Mouse (Mus musculus) midbrain, embryonic 12.5 days (tissue): ENCODE measurements around the gene Upb1. TPM values are rescaled to one million over a fixed set of nuclear protein-coding genes. Genes with fewer than 3 reads are reported as not detected.

ENCODE experiments used
- ATAC-seq: fragments of 200-750 bp; cut with Nextera tagmentation; 2 replicates; pipeline ENCODE4 v1.8.0; 2017; ENCODE audit warnings: low read depth, moderate TSS enrichment, moderate library complexity; ENCODE audit not compliant: low FRiP score
- H3K27ac ChIP-seq: fragments of 300-500 bp; sonication (generic); replicated peaks from 2 replicates; pipeline ENCODE4 v1.5.1; 2016; ENCODE audit warnings: mild to moderate bottlenecking
- H3K27me3 ChIP-seq: fragments of 300-500 bp; sonication (generic); 2 replicates; pipeline ENCODE4 v1.6.1; 2016; ENCODE audit warnings: mild to moderate bottlenecking
- H3K36me3 ChIP-seq: fragments of 300-500 bp; sonication (generic); 2 replicates; pipeline ENCODE4 v1.6.1; 2016
- H3K4me1 ChIP-seq: fragments of 300-500 bp; sonication (generic); 2 replicates; pipeline ENCODE4 v1.6.1; 2016
- H3K4me2 ChIP-seq: fragments of 300-500 bp; sonication (generic); replicated peaks from 2 replicates; pipeline ENCODE4 v1.6.1; 2016; ENCODE audit warnings: mild to moderate bottlenecking, moderate library complexity
- H3K4me3 ChIP-seq: fragments of 300-500 bp; sonication (generic); 2 replicates; pipeline ENCODE4 v1.5.1; 2016; ENCODE audit warnings: mild to moderate bottlenecking
- H3K9ac ChIP-seq: fragments of 300-500 bp; sonication (generic); replicated peaks from 2 replicates; pipeline ENCODE4 v1.6.1; 2016; ENCODE audit warnings: mild to moderate bottlenecking, moderate library complexity
- H3K9me3 ChIP-seq: fragments of 300-500 bp; sonication (generic); 2 replicates; pipeline ENCODE4 v1.6.1; 2016; ENCODE audit warnings: mild to moderate bottlenecking
- WGBS: fragments of 180-500 bp; shearing (Covaris S2); methylation state at CpG from one replicate; pipeline ENCODE4 v1.1.7; 2016; 5-methylcytosine and 5-hydroxymethylcytosine counted together
- polyA plus RNA-seq: library from polyadenylated mRNA; unstranded; fragments of >200 nt; fragmentation: Nextera tagmentation; extraction: Ambion mirVana; gene quantifications from 2 replicates; pipeline ENCODE4 v1.2.1, GENCODE M21; 2016

Upb1 gene
- polyA plus RNA-seq, 1 experiment from 2014 or later = 0.26 TPM

DNA sequence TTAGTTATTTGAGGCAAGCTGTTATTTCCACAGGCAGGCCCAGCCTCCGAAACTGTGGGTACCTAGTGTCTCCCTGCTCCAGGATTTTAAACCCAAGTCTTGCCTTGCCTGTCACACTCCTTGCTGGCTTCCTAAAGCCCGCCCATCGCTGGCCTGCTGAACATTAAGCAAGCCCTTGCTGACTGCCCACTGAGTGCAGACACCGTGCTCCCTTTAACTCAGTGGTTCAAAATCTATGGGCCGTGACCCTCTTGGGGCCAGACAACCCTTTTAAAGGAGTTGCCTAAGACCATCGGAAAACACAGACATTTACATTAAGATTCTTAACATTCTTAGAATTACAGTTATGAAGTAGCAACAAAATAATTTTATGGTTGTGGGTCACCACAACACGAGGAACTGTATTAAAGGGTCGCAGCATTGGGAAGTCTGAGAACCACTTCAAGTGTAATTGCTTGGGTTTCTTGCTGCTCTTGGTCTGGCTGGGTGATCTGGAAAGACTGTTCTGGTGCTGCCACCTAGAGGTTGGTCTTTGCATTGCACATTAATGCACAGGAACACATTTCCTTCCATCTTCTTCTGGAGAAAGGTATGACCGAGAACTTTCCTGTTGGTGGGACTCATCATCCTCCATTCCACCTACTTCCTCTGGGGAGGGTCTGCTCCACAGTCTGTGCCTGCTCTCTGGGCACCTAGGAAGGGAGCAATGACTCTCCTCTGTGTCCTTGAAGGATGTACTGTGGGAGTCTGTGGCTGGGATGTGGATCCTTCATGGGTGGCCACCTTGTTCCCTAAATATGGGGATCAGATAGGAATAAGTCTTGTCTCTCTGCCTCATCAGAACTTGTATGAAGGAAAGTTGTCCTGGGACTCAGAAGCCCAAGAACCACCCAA is 85.4 kb downstream of the Upb1 start:
- Histone ChIP-seq H3K9me3 (no peaks in the 10 kb centered on the region), H3K4me1 (no peaks in the 10 kb centered on the region), H3K27ac (no peak overlapping the region), H3K4me3 (no peak overlapping the region), H3K36me3 (no peaks in the 10 kb centered on the region), H3K9ac (no peak overlapping the region), H3K4me2 (no peak overlapping the region), H3K27me3 (no peaks in the 10 kb centered on the region)
- no peak for ATAC-seq
- WGBS = 52% methylated on average over 9 of the region's 9 CpGs

DNA sequence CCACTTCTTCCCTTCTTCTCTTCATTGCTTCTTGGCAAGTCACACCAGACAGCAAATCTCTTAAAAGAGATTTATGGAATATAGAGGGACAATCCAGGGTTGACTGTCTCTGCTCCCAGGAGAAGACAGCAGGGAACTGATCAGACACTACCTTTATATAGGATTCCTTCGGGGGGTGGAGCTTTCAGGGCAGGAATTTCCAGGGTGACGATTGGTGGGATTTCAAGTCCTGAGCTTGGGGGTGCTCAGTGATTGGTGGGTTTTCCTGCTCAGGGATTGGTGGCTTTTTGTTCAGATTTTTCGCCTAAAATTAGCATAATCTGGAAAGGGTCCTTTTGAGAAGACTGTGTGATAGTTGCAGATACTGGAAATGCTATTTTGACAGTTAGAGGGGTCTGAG is 86.2 kb downstream of the Upb1 start:
- Histone ChIP-seq H3K27me3 (no peaks in the 10 kb centered on the region), H3K4me2 (no peak overlapping the region), H3K9ac (no peak overlapping the region), H3K9me3 (no peaks in the 10 kb centered on the region), H3K27ac (no peak overlapping the region), H3K4me1 (no peaks in the 10 kb centered on the region), H3K4me3 (no peak overlapping the region), H3K36me3 (no peaks in the 10 kb centered on the region)
- ATAC-seq = no peak
- 65% methylated on average over 3 of the region's 3 CpGs for WGBS

DNA sequence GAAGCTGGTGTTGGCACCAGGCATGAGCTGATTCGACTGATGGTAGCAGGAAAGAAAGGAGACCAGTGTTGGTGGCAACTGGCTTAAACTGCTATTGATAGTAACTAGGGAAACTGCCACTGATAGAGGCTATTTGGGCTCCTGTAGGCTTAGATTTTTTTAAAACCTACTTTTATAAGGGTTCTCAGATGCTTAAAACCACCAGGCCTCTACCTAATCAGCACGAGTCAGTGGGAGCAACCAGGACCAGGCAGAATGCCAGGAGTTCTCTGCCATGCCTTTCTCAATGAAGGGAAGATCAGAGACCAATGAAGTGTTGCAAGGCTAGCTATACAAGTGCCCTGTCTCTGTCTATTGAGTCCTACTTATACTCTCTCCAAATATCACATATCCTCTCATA is 88.6 kb downstream of the Upb1 start:
- H3K9ac ChIP-seq = no peak overlapping the region
- ATAC-seq = no peak
- H3K4me3 ChIP-seq = no peak overlapping the region
- H3K27me3 ChIP-seq = no peaks in the 10 kb centered on the region
- H3K4me2 ChIP-seq = no peak overlapping the region
- no peaks in the 10 kb centered on the region for H3K4me1 ChIP-seq
- 78% methylated on average over 2 of the region's 2 CpGs for WGBS
- H3K36me3 ChIP-seq = no peaks in the 10 kb centered on the region
- H3K27ac ChIP-seq = no peak overlapping the region
- H3K9me3 ChIP-seq = no peaks in the 10 kb centered on the region

DNA sequence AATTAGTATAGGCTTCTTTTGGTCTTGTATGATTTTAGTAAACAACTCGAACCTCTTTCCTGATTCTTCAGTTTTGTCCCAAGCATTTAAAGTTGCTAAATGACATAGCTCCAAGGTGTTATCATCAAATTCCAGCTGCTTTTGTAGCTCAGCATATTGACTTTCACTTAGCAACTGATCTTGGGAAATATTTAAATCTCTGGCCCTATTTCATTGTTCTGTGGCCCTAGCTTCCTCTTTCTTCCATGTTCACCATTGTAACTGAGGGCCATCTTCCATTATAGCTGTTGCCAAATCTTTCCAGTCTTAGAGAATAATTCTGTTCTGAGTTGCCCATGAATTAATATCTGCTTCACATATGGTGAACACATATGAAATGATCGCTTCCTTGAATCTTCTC is 89.8 kb downstream of the Upb1 start:
- 84% methylated on average over 2 of the region's 2 CpGs for WGBS
- H3K27ac ChIP-seq = no peak overlapping the region
- no peak for ATAC-seq

More for the DNA sequence above, 89.8 kb downstream of the Upb1 start:
- Histone ChIP-seq H3K27me3 (no peaks in the 10 kb centered on the region), H3K9ac (no peak overlapping the region), H3K36me3 (no peaks in the 10 kb centered on the region), H3K9me3 (no peaks in the 10 kb centered on the region), H3K4me2 (no peak overlapping the region), H3K4me3 (no peak overlapping the region), H3K4me1 (no peaks in the 10 kb centered on the region)

Other genes starting within 250 kb of the Upb1 start
- 52.0 and 52.1 TPM in 2 replicates for gene Specc1l, start 189.0 kb upstream of the Upb1 start, polyA plus RNA-seq
- gene Adora2a, start 84.2 kb upstream of the Upb1 start, polyA plus RNA-seq = 1.7 and 2.7 TPM in 2 replicates
- 174 and 182 TPM in 2 replicates for gene Snrpd3, start 116.4 kb downstream of the Upb1 start, polyA plus RNA-seq
- 28.0 and 29.3 TPM in 2 replicates for gene Gucd1, start 116.9 kb downstream of the Upb1 start, polyA plus RNA-seq
- gene Lrrc75b, start 159.2 kb downstream of the Upb1 start, polyA plus RNA-seq = 10.0 and 10.3 TPM in 2 replicates
- 1.0 and 1.2 TPM in 2 replicates for gene Ggt1, start 160.5 kb downstream of the Upb1 start, polyA plus RNA-seq
- 1.0 and 1.7 TPM in 2 replicates for gene Ggt5, start 188.2 kb downstream of the Upb1 start, polyA plus RNA-seq
- gene Susd2, start 242.9 kb downstream of the Upb1 start, polyA plus RNA-seq = 2.0 and 2.4 TPM in 2 replicates